Mouse (Mus musculus) MEL (cell line): Measurements from ENCODE around the gene Otogl. TPM values are rescaled to one million over a fixed set of nuclear protein-coding genes. Genes with fewer than 3 reads are reported as not detected.

Source experiments
- DNase-seq: peaks from one replicate; pipeline ENCODE4 v3.0.0; 2011; ENCODE audit warnings: low read depth, low spot score
- H3K27ac ChIP-seq: 2 replicates; pipeline ENCODE4 v1.5.1; 2012; ENCODE audit warnings: low read depth, mild to moderate bottlenecking, control low read depth, low read length, moderate library complexity; ENCODE audit not compliant: control insufficient read depth
- H3K27me3 ChIP-seq, 2 experiments: fragments of 150-350 bp in 1 of 2; sonication (generic) in 1 of 2; 2 replicates each; pipeline ENCODE4 v1.6.1; 2012; ENCODE audit warnings: low read length in 2 of 2, mild to moderate bottlenecking in 2 of 2, improper control_type of control experiment in 1 of 2, moderate library complexity in 1 of 2; ENCODE audit not compliant: insufficient read depth in 2 of 2, control insufficient read depth in 1 of 2
- H3K36me3 ChIP-seq, 2 experiments: 2 replicates each; pipeline ENCODE4 v1.6.1; 2012 to 2014; ENCODE audit warnings: low read length in 2 of 2, improper control_type of control experiment in 1 of 2, inconsistent platforms in 1 of 2, mild to moderate bottlenecking in 1 of 2; ENCODE audit not compliant: insufficient read depth in 2 of 2, control insufficient read depth in 1 of 2
- H3K4me1 ChIP-seq, 2 experiments: fragments of 150-350 bp in 1 of 2; sonication (generic) in 1 of 2; 2 replicates each; pipeline ENCODE4 v1.6.1; 2012; ENCODE audit warnings: low read length in 2 of 2, improper control_type of control experiment in 1 of 2, mild to moderate bottlenecking in 1 of 2; ENCODE audit not compliant: insufficient read depth in 2 of 2, control insufficient read depth in 1 of 2
- H3K4me3 ChIP-seq, 2 experiments: fragments of 150-350 bp in 1 of 2; sonication (generic) in 1 of 2; 2 replicates each; pipeline ENCODE4 v1.5.1; 2012; ENCODE audit warnings: low read depth in 2 of 2, low read length in 2 of 2, mild to moderate bottlenecking in 2 of 2, moderate library complexity in 2 of 2, control low read depth in 1 of 2, improper control_type of control experiment in 1 of 2; ENCODE audit not compliant: control insufficient read depth in 1 of 2, insufficient read depth in 1 of 2
- H3K79me2 ChIP-seq: 2 replicates; pipeline ENCODE4 v1.6.1; 2012; ENCODE audit warnings: mild to moderate bottlenecking, low read length, moderate library complexity; ENCODE audit not compliant: control insufficient read depth, poor library complexity, insufficient read depth
- H3K9ac ChIP-seq: 2 replicates; pipeline ENCODE4 v1.6.1; 2012; ENCODE audit warnings: low read depth, mild to moderate bottlenecking, control low read depth, low read length, moderate library complexity; ENCODE audit not compliant: control insufficient read depth, poor library complexity, severe bottlenecking
- H3K9me3 ChIP-seq: fragments of 150-350 bp; sonication (generic); replicated peaks from 2 replicates; pipeline ENCODE4 v1.6.1; 2012; ENCODE audit warnings: mild to moderate bottlenecking, low read length, improper control_type of control experiment, moderate library complexity; ENCODE audit not compliant: insufficient read depth
- BHLHE40 ChIP-seq: IDR thresholded peaks from 2 replicates; pipeline ENCODE4 v1.6.1; 2012; ENCODE audit warnings: low read depth, mild to moderate bottlenecking, inconsistent platforms, low read length, improper control_type of control experiment, borderline replicate concordance
- CHD1 ChIP-seq: IDR thresholded peaks from 2 replicates; pipeline ENCODE4 v1.6.1; 2012; ENCODE audit warnings: low read depth, mild to moderate bottlenecking, inconsistent platforms, low read length, improper control_type of control experiment
- CTCF ChIP-seq, 3 experiments: IDR thresholded peaks in 2 of 3; conservative IDR thresholded peaks in 1 of 3; 2 replicates each; pipeline ENCODE4 v1.5.1; 2011 to 2012; ENCODE audit warnings: low read length in 3 of 3, low read depth in 2 of 3, mild to moderate bottlenecking in 2 of 3, improper control_type of control experiment in 1 of 3, inconsistent platforms in 1 of 3, mixed read lengths in 1 of 3, moderate library complexity in 1 of 3; ENCODE audit not compliant: control insufficient read depth in 1 of 3, insufficient read depth in 1 of 3, poor library complexity in 1 of 3, severe bottlenecking in 1 of 3
- ELF1 ChIP-seq: IDR thresholded peaks from 2 replicates; pipeline ENCODE4 v1.6.1; 2014; ENCODE audit warnings: low read depth, mild to moderate bottlenecking, inconsistent platforms, low read length, improper control_type of control experiment, moderate library complexity
- EP300 ChIP-seq, 2 experiments: IDR thresholded peaks; 2 replicates each; pipeline ENCODE4 v1.6.1; 2011; ENCODE audit warnings: improper control_type of control experiment in 2 of 2, low read length in 2 of 2, low read depth in 1 of 2, mild to moderate bottlenecking in 1 of 2
- ETS1 ChIP-seq: IDR thresholded peaks from 2 replicates; pipeline ENCODE4 v1.6.1; 2012; ENCODE audit warnings: low read depth, mild to moderate bottlenecking, inconsistent platforms, low read length, improper control_type of control experiment, moderate library complexity
- GABPA ChIP-seq: IDR thresholded peaks from 2 replicates; pipeline ENCODE4 v1.6.1; 2012; ENCODE audit warnings: low read depth, mild to moderate bottlenecking, inconsistent platforms, low read length, improper control_type of control experiment, moderate library complexity
- GATA1 ChIP-seq: IDR thresholded peaks from 2 replicates; pipeline ENCODE4 v1.6.1; 2011; ENCODE audit warnings: low read depth, low read length, improper control_type of control experiment
- HCFC1 ChIP-seq: IDR thresholded peaks from 2 replicates; pipeline ENCODE4 v1.6.1; 2012; ENCODE audit warnings: low read depth, mild to moderate bottlenecking, inconsistent platforms, low read length, improper control_type of control experiment, moderate library complexity
- JUND ChIP-seq: IDR thresholded peaks from 2 replicates; pipeline ENCODE4 v1.6.1; 2011; ENCODE audit warnings: low read depth, mild to moderate bottlenecking, improper control_type of control experiment, low read length
- KAT2A ChIP-seq: conservative IDR thresholded peaks from 2 replicates; pipeline ENCODE4 v1.6.1; 2012; ENCODE audit warnings: low read depth, low read length, improper control_type of control experiment, inconsistent platforms
- MYB ChIP-seq: IDR thresholded peaks from 2 replicates; pipeline ENCODE4 v1.6.1; 2011; ENCODE audit warnings: mild to moderate bottlenecking, low read depth, low read length, improper control_type of control experiment
- MYC ChIP-seq: IDR thresholded peaks from 2 replicates; pipeline ENCODE4 v1.6.1; 2011; ENCODE audit warnings: low read depth, mild to moderate bottlenecking, low read length, improper control_type of control experiment, moderate library complexity
- NELFE ChIP-seq: IDR thresholded peaks from 2 replicates; pipeline ENCODE4 v1.6.1; 2011; ENCODE audit warnings: low read depth, low read length, improper control_type of control experiment
- NRF1 ChIP-seq: IDR thresholded peaks from 2 replicates; pipeline ENCODE4 v1.6.1; 2014; ENCODE audit warnings: low read depth, mild to moderate bottlenecking, inconsistent platforms, low read length, improper control_type of control experiment, moderate library complexity; ENCODE audit not compliant: poor library complexity, insufficient read depth, severe bottlenecking
- POLR2A ChIP-seq, 2 experiments: IDR thresholded peaks; 2 replicates each; pipeline ENCODE4 v1.6.1; 2011 to 2012; ENCODE audit warnings: low read length in 2 of 2, mild to moderate bottlenecking in 2 of 2, control low read depth in 1 of 2, improper control_type of control experiment in 1 of 2, low read depth in 1 of 2, moderate library complexity in 1 of 2; ENCODE audit not compliant: control insufficient read depth in 1 of 2, insufficient read depth in 1 of 2, poor library complexity in 1 of 2
- POLR2AphosphoS2 ChIP-seq: IDR thresholded peaks from 2 replicates; pipeline ENCODE4 v1.6.1; 2011; ENCODE audit warnings: low read length, improper control_type of control experiment
- RAD21 ChIP-seq: IDR thresholded peaks from 2 replicates; pipeline ENCODE4 v1.6.1; 2011; ENCODE audit warnings: mild to moderate bottlenecking, low read depth, low read length, improper control_type of control experiment
- RCOR1 ChIP-seq: IDR thresholded peaks from 2 replicates; pipeline ENCODE4 v1.6.1; 2012; ENCODE audit warnings: low read depth, mild to moderate bottlenecking, inconsistent platforms, low read length, improper control_type of control experiment
- SMC3 ChIP-seq: IDR thresholded peaks from 2 replicates; pipeline ENCODE4 v1.6.1; 2011; ENCODE audit warnings: low read depth, low read length, improper control_type of control experiment
- TAL1 ChIP-seq: IDR thresholded peaks from 2 replicates; pipeline ENCODE4 v1.6.1; 2012; ENCODE audit warnings: mild to moderate bottlenecking, inconsistent platforms, low read length, moderate library complexity, mixed read lengths
- TBP ChIP-seq: IDR thresholded peaks from 2 replicates; pipeline ENCODE4 v1.8.0; 2011; ENCODE audit warnings: low read depth, low read length, improper control_type of control experiment
- UBTF ChIP-seq: IDR thresholded peaks from 2 replicates; pipeline ENCODE4 v1.6.1; 2012; ENCODE audit warnings: low read depth, mild to moderate bottlenecking, inconsistent platforms, low read length, improper control_type of control experiment, moderate library complexity, borderline replicate concordance; ENCODE audit not compliant: insufficient read depth
- USF1 ChIP-seq: IDR thresholded peaks from 2 replicates; pipeline ENCODE4 v1.6.1; 2014; ENCODE audit warnings: low read depth, mild to moderate bottlenecking, inconsistent platforms, low read length, improper control_type of control experiment, moderate library complexity
- USF2 ChIP-seq, 2 experiments: IDR thresholded peaks; 2 replicates each; pipeline ENCODE4 v1.6.1; 2011 to 2012; ENCODE audit warnings: improper control_type of control experiment in 2 of 2, low read length in 2 of 2, borderline replicate concordance in 1 of 2, inconsistent platforms in 1 of 2, low read depth in 1 of 2, mild to moderate bottlenecking in 1 of 2; ENCODE audit not compliant: insufficient read depth in 1 of 2
- ZC3H11A ChIP-seq: IDR thresholded peaks from 2 replicates; pipeline ENCODE4 v1.6.1; 2012; ENCODE audit warnings: low read depth, mild to moderate bottlenecking, inconsistent platforms, low read length, improper control_type of control experiment
- polyA plus RNA-seq, 2 experiments: library from polyadenylated mRNA; stranded (reverse) in 1 of 2; unstranded in 1 of 2; fragments of >175 nt in 1 of 2; fragments of >200 nt in 1 of 2; gene quantifications; 2 replicates each; pipeline versions ENCODE4 v1.2.1 to v1.2.4; 2012; ENCODE audit warnings: low replicate concordance in 2 of 2, low read depth in 1 of 2; ENCODE audit not compliant: insufficient read length in 2 of 2, insufficient read depth in 1 of 2, missing spikeins in 1 of 2
- total RNA-seq: library from RNA; depleted of rRNA; stranded (reverse); fragments of 300-350 nt; gene quantifications from 2 replicates; pipeline ENCODE4 v1.2.3, GENCODE M21; 2012

The Otogl gene
- total and polyA plus RNA-seq, 3 experiments, result not detected

DNA sequence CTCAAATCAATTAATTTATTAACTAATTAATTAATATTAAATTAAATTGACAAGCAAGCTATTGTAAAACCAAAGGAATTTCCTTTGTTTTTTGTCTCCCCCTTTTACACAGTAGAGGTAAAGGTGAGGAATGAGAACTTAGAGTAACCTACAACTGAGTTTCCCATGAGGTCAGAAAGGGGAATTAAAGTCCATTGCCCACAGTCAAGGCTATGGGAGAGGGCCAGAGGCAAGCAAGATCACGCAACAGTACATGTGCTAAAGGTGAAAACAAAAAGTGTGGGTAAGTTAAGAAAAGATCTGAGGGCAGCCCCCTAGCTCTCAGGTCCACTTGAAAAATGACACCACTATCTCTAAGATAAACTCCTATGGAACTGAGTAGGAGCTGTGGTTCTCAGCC, 9.2 kb upstream of the Otogl start:
- Histone ChIP-seq H3K79me2 (no peaks in the 10 kb centered on the region), H3K9ac (no peak overlapping the region), H3K4me1 (no peaks in the 10 kb centered on the region)

GRCm38 (mm10) chr10:107913013-107913412, 1.1 kb upstream of the Otogl start:
- H3K9ac ChIP-seq, result no peak overlapping the region
- DNase-seq, result no peak
- no peaks in the 10 kb centered on the region; a peak in 2 of 4 replicates for H3K27me3 ChIP-seq
- H3K79me2 ChIP-seq, result no peaks in the 10 kb centered on the region
- no peaks in the 10 kb centered on the region for H3K36me3 ChIP-seq
- no peak overlapping the region for H3K27ac ChIP-seq
- TF ChIP-seq EP300 (IDR thresholded peaks at IDR 0.05; ENCODE audit: low read depth in 1 of 2, low read length in 2 of 2), result no peak
- no peak for TF ChIP-seq TAL1
- no peak for TF ChIP-seq ZC3H11A
- no peak for TF ChIP-seq UBTF
- TF ChIP-seq NRF1, result no peak
- no peak for TF ChIP-seq POLR2A (IDR thresholded peaks at IDR 0.05; ENCODE audit: control insufficient read depth in 1 of 2, insufficient read depth in 1 of 2, low read depth in 1 of 2, low read length in 2 of 2, poor library complexity in 1 of 2)
- TF ChIP-seq USF2 (IDR thresholded peaks at IDR 0.05; ENCODE audit: borderline replicate concordance in 1 of 2, insufficient read depth in 1 of 2, low read depth in 1 of 2, low read length in 2 of 2), result no peak
- TF ChIP-seq NELFE, result no peak
- no peak for TF ChIP-seq POLR2AphosphoS2
- TF ChIP-seq MYC, result no peak
- TF ChIP-seq GABPA, result no peak
- no peak for TF ChIP-seq USF1
- no peak for TF ChIP-seq RAD21
- no peak for TF ChIP-seq JUND
- TF ChIP-seq CTCF (IDR thresholded peaks at IDR 0.05 in 2 of 3, conservative IDR thresholded peaks at IDR 0.05 in 1 of 3; ENCODE audit: control insufficient read depth in 1 of 3, insufficient read depth in 1 of 3, low read depth in 2 of 3, low read length in 3 of 3, poor library complexity in 1 of 3, severe bottlenecking in 1 of 3), result no peak
- no peak for TF ChIP-seq SMC3
- TF ChIP-seq ETS1, result no peak
- H3K9me3 ChIP-seq, result no peaks in the 10 kb centered on the region
- H3K4me3 ChIP-seq, result no peak overlapping the region
- H3K4me1 ChIP-seq, result no peaks in the 10 kb centered on the region

More for the DNA sequence above, 9.2 kb upstream of the Otogl start:
- Histone ChIP-seq H3K9me3 (no peaks in the 10 kb centered on the region), H3K36me3 (no peaks in the 10 kb centered on the region), H3K27ac (no peak overlapping the region), H3K27me3 (no peaks in the 10 kb centered on the region), H3K4me3 (no peak overlapping the region)
- DNase-seq, result no peak
- TF ChIP-seq HCFC1, result no peak
- TF ChIP-seq ELF1, result no peak
- TF ChIP-seq UBTF, result no peak
- no peak for TF ChIP-seq SMC3
- TF ChIP-seq RCOR1, result no peak
- no peak for TF ChIP-seq TAL1
- no peak for TF ChIP-seq NRF1
- no peak for TF ChIP-seq KAT2A
- TF ChIP-seq CTCF (IDR thresholded peaks at IDR 0.05 in 2 of 3, conservative IDR thresholded peaks at IDR 0.05 in 1 of 3; ENCODE audit: control insufficient read depth in 1 of 3, insufficient read depth in 1 of 3, low read depth in 2 of 3, low read length in 3 of 3, poor library complexity in 1 of 3, severe bottlenecking in 1 of 3), result no peak
- no peak for TF ChIP-seq MYB
- TF ChIP-seq TBP, result no peak
- TF ChIP-seq GATA1, result no peak
- TF ChIP-seq BHLHE40, result no peak
- TF ChIP-seq CHD1, result no peak
- TF ChIP-seq ZC3H11A, result no peak
- TF ChIP-seq MYC, result no peak
